Mouse (Mus musculus) kidney, postnatal 0 days (tissue): ENCODE measurements around the gene Hmgn2. TPM values are rescaled to one million over a fixed set of nuclear protein-coding genes. Genes with fewer than 3 reads are reported as not detected.

Experiments used
- ATAC-seq: fragments of 200-750 bp; cut with Nextera tagmentation; replicated peaks from 2 replicates; pipeline ENCODE4 v1.8.0; 2017; ENCODE audit warnings: low read depth, moderate number of reproducible peaks, moderate TSS enrichment, moderate library complexity; ENCODE audit not compliant: low FRiP score
- DNase-seq: peaks from one replicate; pipeline ENCODE4 v3.0.0-alpha.2; 2016; ENCODE audit warnings: low spot score
- H3K27ac ChIP-seq: fragments of 300-500 bp; sonication (generic); 2 replicates; pipeline ENCODE4 v1.5.1; 2014; ENCODE audit warnings: mild to moderate bottlenecking
- H3K27me3 ChIP-seq: fragments of 300-500 bp; sonication (generic); 2 replicates; pipeline ENCODE4 v1.6.1; 2014; ENCODE audit warnings: low read length, mixed read lengths; ENCODE audit not compliant: insufficient read depth
- H3K36me3 ChIP-seq: fragments of 300-500 bp; sonication (generic); 2 replicates; pipeline ENCODE4 v1.6.1; 2014; ENCODE audit warnings: low read length, mixed read lengths; ENCODE audit not compliant: insufficient read depth
- H3K4me1 ChIP-seq: fragments of 300-500 bp; sonication (generic); replicated peaks from 2 replicates; pipeline ENCODE4 v1.6.1; 2014; ENCODE audit warnings: antibody characterized with exemption, low read length, mixed read lengths; ENCODE audit not compliant: insufficient read depth
- H3K4me2 ChIP-seq: fragments of 300-500 bp; sonication (generic); 2 replicates; pipeline ENCODE4 v1.6.1; 2014; ENCODE audit warnings: mild to moderate bottlenecking, low read length, moderate library complexity, mixed read lengths
- H3K4me3 ChIP-seq: fragments of 300-500 bp; sonication (generic); replicated peaks from 2 replicates; pipeline ENCODE4 v1.5.1; 2014; ENCODE audit warnings: low read depth, low read length
- H3K9ac ChIP-seq: fragments of 300-500 bp; sonication (generic); 2 replicates; pipeline ENCODE4 v1.6.1; 2014; ENCODE audit warnings: low read depth, low read length
- H3K9me3 ChIP-seq: fragments of 300-500 bp; sonication (generic); replicated peaks from 2 replicates; pipeline ENCODE4 v1.6.1; 2016; ENCODE audit warnings: low read length, inconsistent platforms, mixed read lengths
- CTCF ChIP-seq: IDR thresholded peaks from 2 replicates; pipeline ENCODE4 v1.5.1; 2016; ENCODE audit warnings: antibody characterized with exemption, low read depth, mild to moderate bottlenecking, moderate library complexity
- WGBS: fragments of 180-500 bp; shearing (Covaris S2); extraction: QIAGEN DNeasy Blood & Tissue Kit; methylation state at CpG from one replicate; pipeline ENCODE4 v1.1.7; 2014; 5-methylcytosine and 5-hydroxymethylcytosine counted together
- polyA plus RNA-seq: library from polyadenylated mRNA; unstranded; fragments of >200 nt; fragmentation: Nextera tagmentation; extraction: Ambion mirVana; gene quantifications from 2 replicates; pipeline ENCODE4 v1.2.1, GENCODE M21; 2015

The Hmgn2 gene
- polyA plus RNA-seq, 1 experiment from 2014 or later: 1,962 TPM

DNA sequence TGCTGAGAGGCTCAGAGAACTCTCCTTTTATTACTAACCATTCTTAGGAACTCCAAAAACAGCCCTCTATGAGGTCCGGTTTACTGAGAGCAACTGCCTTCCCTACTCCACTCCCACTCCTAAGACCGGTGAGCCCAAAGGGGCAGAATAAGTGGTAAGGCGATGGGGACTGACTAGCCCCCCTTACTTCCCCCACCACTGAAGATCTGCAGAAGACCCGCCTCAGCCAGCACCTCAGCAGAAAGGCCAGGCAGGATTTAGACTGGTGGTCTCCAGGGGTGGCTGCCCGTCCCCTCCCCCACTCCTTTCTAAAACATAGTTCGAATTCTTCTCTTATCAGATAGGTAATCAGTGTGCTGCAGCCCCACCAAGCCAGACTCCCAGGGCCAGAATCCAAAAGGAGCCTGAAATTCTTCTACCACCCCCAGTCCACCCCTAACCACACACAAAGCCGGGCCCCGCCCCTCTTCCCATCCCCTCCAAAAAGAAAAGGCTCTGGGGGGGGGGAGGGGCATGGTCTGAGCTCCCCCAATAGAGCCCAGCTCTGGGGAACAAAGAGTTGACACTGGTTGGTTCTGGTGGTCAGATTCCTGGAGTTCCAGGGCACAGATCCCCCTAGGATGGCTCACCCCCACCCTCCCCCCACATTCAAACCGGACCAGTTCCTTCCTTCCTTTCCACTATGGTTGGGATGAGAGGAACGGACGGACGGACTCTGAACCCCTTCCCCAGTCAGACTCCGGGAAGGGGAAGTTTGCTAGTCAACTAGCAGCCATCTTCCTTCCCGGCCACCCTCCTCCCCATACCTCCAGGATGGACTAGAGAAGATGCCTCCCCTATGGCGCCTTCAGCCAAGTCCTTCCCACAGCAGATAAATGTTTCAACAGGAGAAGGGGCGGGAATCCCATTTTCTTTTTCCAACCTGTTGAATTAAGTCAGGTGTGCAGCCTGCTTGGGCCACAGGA, 43.3 kb upstream of the Hmgn2 start:
- Histone ChIP-seq H3K27me3 (no peaks in the 10 kb centered on the region; the same call in 1 of the 2 replicates), H3K4me1 (0 out of 2 replicates have a peak, but pooled peaks cover 5% of the 10 kb centered on the region), H3K4me3 (no peak overlapping the region), H3K4me2 (no peak overlapping the region), H3K9ac (no peak overlapping the region), H3K36me3 (no peaks in the 10 kb centered on the region), H3K27ac (no peak overlapping the region), H3K9me3 (no peaks in the 10 kb centered on the region)
- ATAC-seq (no peak), DNase-seq (no peak)
- 21% methylated on average over 16 of the region's 16 CpGs for WGBS
- TF ChIP-seq CTCF: no peak

GRCm38 (mm10) chr4:134009709-134010108, 41.3 kb upstream of the Hmgn2 start:
- Histone ChIP-seq H3K4me3 (no peak overlapping the region), H3K4me1 (0 out of 2 replicates have a peak, but pooled peaks cover 5% of the 10 kb centered on the region), H3K9ac (no peak overlapping the region), H3K9me3 (no peaks in the 10 kb centered on the region), H3K27me3 (no peaks in the 10 kb centered on the region), H3K4me2 (no peak overlapping the region), H3K27ac (no peak overlapping the region), H3K36me3 (no peaks in the 10 kb centered on the region)
- TF ChIP-seq CTCF: no peak
- ATAC-seq: no peak
- no peak for DNase-seq
- WGBS: 49% methylated on average over 6 of the region's 6 CpGs

DNA sequence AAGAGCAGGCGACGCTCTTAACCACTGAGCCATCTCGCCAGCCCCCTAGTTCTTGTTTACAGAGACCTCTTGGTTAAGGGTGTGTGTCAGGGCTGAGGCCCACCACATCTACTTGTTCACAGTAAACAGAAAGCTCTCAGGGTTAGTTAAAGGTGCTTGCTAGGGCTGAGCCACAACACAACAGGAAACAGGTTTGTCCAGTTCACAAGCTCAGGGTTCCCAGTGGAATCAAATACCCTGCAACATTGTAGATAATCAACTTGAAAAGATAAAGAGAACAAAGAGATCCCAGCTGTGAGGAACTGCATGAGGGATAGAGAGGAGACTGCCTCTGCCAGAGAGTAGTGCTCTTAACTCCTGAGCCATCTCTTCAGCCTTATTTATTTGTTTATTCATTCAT, 38.4 kb upstream of the Hmgn2 start:
- Histone ChIP-seq H3K27me3 (no peaks in the 10 kb centered on the region), H3K27ac (no peak overlapping the region), H3K36me3 (no peaks in the 10 kb centered on the region), H3K9ac (no peak overlapping the region), H3K4me1 (0 out of 2 replicates have a peak, but pooled peaks cover 4% of the 10 kb centered on the region), H3K4me2 (no peak overlapping the region), H3K4me3 (no peak overlapping the region), H3K9me3 (no peaks in the 10 kb centered on the region)
- 83% methylated on average over 3 of the region's 3 CpGs for WGBS
- ATAC-seq (no peak), DNase-seq (no peak)
- TF ChIP-seq CTCF: no peak

- Histone ChIP-seq H3K4me3 (no peak overlapping the region), H3K4me1 (no peaks in the 10 kb centered on the region), H3K27me3 (no peaks in the 10 kb centered on the region), H3K9ac (no peak overlapping the region), H3K9me3 (no peaks in the 10 kb centered on the region), H3K27ac (no peak overlapping the region), H3K4me2 (no peak overlapping the region), H3K36me3 (no peaks in the 10 kb centered on the region)
- 83% methylated on average over 12 of the region's 12 CpGs for WGBS
- ATAC-seq: no peak
- TF ChIP-seq CTCF: no peak
- DNase-seq: no peak
Observed at GRCm38 (mm10) chr4:134005581-134006358, 37.3 kb upstream of the Hmgn2 start.

- no peak for TF ChIP-seq CTCF
- Histone ChIP-seq H3K4me2 (no peak overlapping the region), H3K9me3 (no peaks in the 10 kb centered on the region), H3K4me3 (no peak overlapping the region), H3K27ac (no peak overlapping the region), H3K36me3 (no peaks in the 10 kb centered on the region), H3K4me1 (0 out of 2 replicates have a peak, but pooled peaks cover 3% of the 10 kb centered on the region), H3K9ac (no peak overlapping the region), H3K27me3 (no peaks in the 10 kb centered on the region)
- DNase-seq (no peak), ATAC-seq (no peak)
- 70% methylated on average over 5 of the region's 5 CpGs for WGBS
Observed at GRCm38 (mm10) chr4:134002903-134003302, 34.5 kb upstream of the Hmgn2 start.

- Histone ChIP-seq H3K4me1 (0 out of 2 replicates have a peak, but pooled peaks cover 3% of the 10 kb centered on the region), H3K36me3 (no peaks in the 10 kb centered on the region), H3K9me3 (no peaks in the 10 kb centered on the region), H3K27ac (no peak overlapping the region), H3K4me3 (no peak overlapping the region), H3K9ac (no peak overlapping the region), H3K27me3 (no peaks in the 10 kb centered on the region), H3K4me2 (no peak overlapping the region)
- no peak for DNase-seq
- TF ChIP-seq CTCF: no peak
- no peak for ATAC-seq
- 58% methylated on average over 4 of the region's 4 CpGs for whole genome bisulfite sequencing
Observed at GRCm38 (mm10) chr4:134002246-134002645, 33.8 kb upstream of the Hmgn2 start.
